Mouse (Mus musculus) embryonic facial prominence, embryonic 12.5 days (tissue): ENCODE results near the gene Ankrd13a. TPM values are rescaled to one million over a fixed set of nuclear protein-coding genes. Genes with fewer than 3 reads are reported as not detected.

Experiments
- ATAC-seq: fragments of 200-750 bp; cut with Nextera tagmentation; 2 replicates; pipeline ENCODE4 v1.8.0; 2017; ENCODE audit not compliant: insufficient number of reproducible peaks, insufficient read depth, low FRiP score, low TSS enrichment
- H3K27ac ChIP-seq: fragments of 300-500 bp; sonication (generic); 2 replicates; pipeline ENCODE4 v1.5.1; 2016; ENCODE audit warnings: mild to moderate bottlenecking
- H3K27me3 ChIP-seq: fragments of 300-500 bp; sonication (generic); 2 replicates; pipeline ENCODE4 v1.6.1; 2016; ENCODE audit warnings: mild to moderate bottlenecking, moderate library complexity
- H3K36me3 ChIP-seq: fragments of 300-500 bp; sonication (generic); 2 replicates; pipeline ENCODE4 v1.6.1; 2016; ENCODE audit warnings: mild to moderate bottlenecking
- H3K4me1 ChIP-seq: fragments of 300-500 bp; sonication (generic); 2 replicates; pipeline ENCODE4 v1.6.1; 2016
- H3K4me2 ChIP-seq: fragments of 300-500 bp; sonication (generic); replicated peaks from 2 replicates; pipeline ENCODE4 v1.6.1; 2016; ENCODE audit warnings: mild to moderate bottlenecking, moderate library complexity
- H3K4me3 ChIP-seq: fragments of 300-500 bp; sonication (generic); 2 replicates; pipeline ENCODE4 v1.5.1; 2016; ENCODE audit warnings: mild to moderate bottlenecking
- H3K9ac ChIP-seq: fragments of 300-500 bp; sonication (generic); 2 replicates; pipeline ENCODE4 v1.6.1; 2016; ENCODE audit warnings: mild to moderate bottlenecking, moderate library complexity
- H3K9me3 ChIP-seq: fragments of 300-500 bp; sonication (generic); 2 replicates; pipeline ENCODE4 v1.6.1; 2016; ENCODE audit warnings: mild to moderate bottlenecking, moderate library complexity
- WGBS: fragments of 180-500 bp; shearing (Covaris S2); methylation state at CpG from one replicate; pipeline ENCODE4 v1.1.7; 2016; 5-methylcytosine and 5-hydroxymethylcytosine counted together
- polyA plus RNA-seq: library from polyadenylated mRNA; unstranded; fragments of >200 nt; fragmentation: Nextera tagmentation; extraction: Ambion mirVana; gene quantifications from 2 replicates; pipeline ENCODE4 v1.2.1, GENCODE M21; 2016

Gene Ankrd13a
- polyA plus RNA-seq, 1 experiment from 2014 or later, result 63.9 TPM

DNA sequence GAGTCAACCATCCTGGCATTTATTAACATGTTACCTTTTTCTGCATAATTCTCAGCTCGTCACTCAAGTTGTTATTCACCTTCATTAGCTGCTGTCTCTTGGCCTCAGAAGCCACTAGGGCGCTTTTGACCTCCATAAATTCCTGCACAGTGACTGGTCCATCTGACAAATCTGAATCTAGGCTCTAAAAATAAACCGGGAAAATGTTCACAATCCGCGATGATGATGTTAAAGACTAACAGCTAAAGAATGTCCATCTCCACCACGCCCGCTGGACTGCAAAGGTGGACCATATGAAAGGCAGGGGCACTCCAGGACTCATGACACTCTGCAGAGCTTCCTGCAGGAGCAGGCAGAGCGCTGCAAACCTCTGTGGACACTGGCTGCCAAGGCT lies 30.8 kb upstream of the Ankrd13a start:
- Histone ChIP-seq H3K4me1 (peaks cover 6% of the 10 kb centered on the region; the same call in 1 of the 2 replicates), H3K27me3 (no peaks in the 10 kb centered on the region), H3K27ac (no peak overlapping the region), H3K4me3 (no peak overlapping the region), H3K36me3 (peaks cover 68% of the 10 kb centered on the region), H3K9me3 (no peaks in the 10 kb centered on the region), H3K4me2 (no peak overlapping the region), H3K9ac (no peak overlapping the region)
- 95% methylated on average over 8 of the region's 8 CpGs for WGBS
- ATAC-seq, result no peak

DNA sequence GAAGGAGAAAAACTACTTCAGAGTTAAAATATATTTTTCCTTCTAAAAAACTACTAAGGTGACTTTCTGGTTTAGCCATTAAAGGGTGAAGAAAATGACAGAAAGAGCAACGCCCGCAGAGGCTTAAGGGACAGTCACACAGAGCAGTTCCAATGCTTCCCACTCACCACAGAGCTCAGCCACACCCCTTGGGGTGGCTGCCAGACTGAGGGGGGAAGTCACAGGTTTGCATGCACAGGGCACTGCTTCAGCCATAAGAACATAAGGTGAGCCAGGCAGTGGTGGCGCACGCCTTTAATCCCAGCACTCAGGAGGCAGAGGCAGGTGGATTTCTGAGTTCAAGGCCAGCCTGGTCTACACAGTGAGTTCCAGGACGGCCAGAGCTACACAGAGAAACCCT lies 28.9 kb upstream of the Ankrd13a start:
- WGBS, result 87% methylated on average over 5 of the region's 5 CpGs
- H3K9ac ChIP-seq, result no peak overlapping the region
- no peak overlapping the region for H3K4me2 ChIP-seq
- no peak overlapping the region for H3K4me3 ChIP-seq
- no peaks in the 10 kb centered on the region for H3K9me3 ChIP-seq
- H3K4me1 ChIP-seq, result no peaks in the 10 kb centered on the region
- no peak overlapping the region for H3K27ac ChIP-seq
- H3K27me3 ChIP-seq, result no peaks in the 10 kb centered on the region
- ATAC-seq, result no peak
- peaks cover 71% of the 10 kb centered on the region for H3K36me3 ChIP-seq

DNA sequence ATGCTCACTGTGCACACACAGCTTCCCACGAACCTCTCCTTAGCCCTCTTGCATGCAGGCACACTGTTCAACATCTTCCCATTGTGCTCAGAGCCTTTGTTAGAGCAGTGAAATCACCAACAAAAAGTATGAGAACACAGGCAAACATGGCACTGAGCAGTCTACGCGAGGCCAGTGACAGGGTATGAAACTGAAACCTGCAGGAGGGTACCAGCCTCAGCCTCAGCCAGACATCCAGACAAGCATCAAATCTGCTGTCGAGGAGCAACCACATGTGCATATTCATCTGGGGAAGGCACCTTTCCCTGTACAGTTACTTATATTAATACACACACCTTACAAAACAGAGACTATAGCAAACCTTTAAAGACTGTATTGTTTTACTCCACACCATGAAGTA lies 27.6 kb upstream of the Ankrd13a start:
- H3K27me3 ChIP-seq, result no peaks in the 10 kb centered on the region
- WGBS, result 82% methylated on average over 4 of the region's 4 CpGs
- no peaks in the 10 kb centered on the region for H3K9me3 ChIP-seq
- no peaks in the 10 kb centered on the region for H3K4me1 ChIP-seq
- H3K9ac ChIP-seq, result no peak overlapping the region
- ATAC-seq, result no peak
- H3K27ac ChIP-seq, result no peak overlapping the region
- H3K4me2 ChIP-seq, result no peak overlapping the region
- H3K4me3 ChIP-seq, result no peak overlapping the region
- peaks cover 71% of the 10 kb centered on the region for H3K36me3 ChIP-seq

DNA sequence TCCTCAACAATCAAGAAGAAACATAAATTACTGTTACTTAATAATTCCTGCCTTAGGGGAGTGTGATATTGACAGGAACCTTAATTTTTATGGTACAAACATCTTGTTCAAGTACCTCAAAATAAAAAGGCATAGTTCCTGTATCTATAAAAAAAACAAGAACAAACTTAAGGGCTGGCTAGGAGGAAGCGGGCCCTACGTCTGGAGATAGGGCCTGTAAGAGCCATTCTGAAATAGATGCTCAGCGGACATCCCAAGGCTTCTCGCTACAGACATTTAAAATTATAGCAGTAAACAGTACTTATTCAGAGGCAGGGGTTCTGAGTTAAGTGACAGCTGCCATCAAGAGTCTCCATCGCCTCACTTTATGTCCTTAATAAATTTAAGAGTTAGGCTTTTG lies 27.0 kb upstream of the Ankrd13a start:
- H3K36me3 ChIP-seq, result peaks cover 71% of the 10 kb centered on the region

DNA sequence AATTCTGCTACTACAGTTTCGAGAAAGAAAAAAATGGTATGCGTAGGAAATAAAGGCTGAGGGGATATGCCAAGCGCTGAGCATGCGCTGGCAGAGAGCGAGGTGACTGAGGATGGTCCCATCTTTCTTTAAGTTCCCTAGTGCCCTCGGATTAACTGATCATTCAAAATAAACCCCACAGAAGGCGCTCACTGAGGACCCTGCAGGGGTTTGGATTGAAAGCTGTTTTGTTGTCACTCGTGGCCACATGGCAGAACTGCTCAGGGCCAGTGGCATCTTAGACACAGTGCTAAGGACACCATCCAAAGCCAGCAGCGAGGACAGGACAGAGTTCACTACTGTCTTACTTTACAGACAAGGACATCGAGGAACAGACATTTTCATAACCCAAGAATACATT lies 24.2 kb upstream of the Ankrd13a start:
- Histone ChIP-seq H3K27me3 (no peaks in the 10 kb centered on the region), H3K4me1 (no peaks in the 10 kb centered on the region), H3K9ac (no peak overlapping the region), H3K36me3 (peaks cover 68% of the 10 kb centered on the region), H3K4me3 (no peak overlapping the region), H3K4me2 (no peak overlapping the region), H3K9me3 (no peaks in the 10 kb centered on the region), H3K27ac (no peak overlapping the region)
- WGBS, result 85% methylated on average over 10 of the region's 10 CpGs
- no peak for ATAC-seq

More for the DNA sequence above, 27.0 kb upstream of the Ankrd13a start:
- WGBS, result 96% methylated on average over 5 of the region's 5 CpGs
- no peak for ATAC-seq
- H3K4me3 ChIP-seq, result no peak overlapping the region
- H3K4me1 ChIP-seq, result no peaks in the 10 kb centered on the region
- no peak overlapping the region for H3K9ac ChIP-seq
- H3K4me2 ChIP-seq, result no peak overlapping the region
- H3K9me3 ChIP-seq, result no peaks in the 10 kb centered on the region
- H3K27ac ChIP-seq, result no peak overlapping the region
- no peaks in the 10 kb centered on the region for H3K27me3 ChIP-seq

DNA sequence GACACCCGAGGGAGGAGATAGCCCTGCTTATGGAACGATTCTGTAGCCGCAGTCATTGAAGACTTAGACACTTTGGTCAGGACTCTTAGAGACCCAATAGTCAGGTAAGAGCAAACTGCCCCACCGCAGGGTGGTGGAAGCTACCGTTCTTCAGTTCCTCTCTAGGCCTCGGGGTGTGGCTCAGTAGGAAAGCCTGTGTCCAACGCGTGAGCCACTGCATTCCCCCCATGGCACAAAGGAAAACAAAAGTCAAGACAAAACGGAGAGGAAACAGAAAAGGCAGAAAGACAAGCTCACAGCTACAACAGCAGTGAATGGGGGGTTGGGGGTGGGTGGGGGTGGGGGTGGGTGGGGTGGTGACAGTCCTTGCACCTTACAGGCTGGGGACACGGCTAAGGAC lies 22.1 kb upstream of the Ankrd13a start:
- no peak for ATAC-seq
- H3K9ac ChIP-seq, result no peak overlapping the region
- H3K9me3 ChIP-seq, result no peaks in the 10 kb centered on the region
- WGBS, result 92% methylated on average over 10 of the region's 10 CpGs
- no peaks in the 10 kb centered on the region for H3K27me3 ChIP-seq
- H3K4me1 ChIP-seq, result no peaks in the 10 kb centered on the region
- H3K27ac ChIP-seq, result no peak overlapping the region
- H3K4me2 ChIP-seq, result no peak overlapping the region
- peaks cover 73% of the 10 kb centered on the region for H3K36me3 ChIP-seq
- H3K4me3 ChIP-seq, result no peak overlapping the region

DNA sequence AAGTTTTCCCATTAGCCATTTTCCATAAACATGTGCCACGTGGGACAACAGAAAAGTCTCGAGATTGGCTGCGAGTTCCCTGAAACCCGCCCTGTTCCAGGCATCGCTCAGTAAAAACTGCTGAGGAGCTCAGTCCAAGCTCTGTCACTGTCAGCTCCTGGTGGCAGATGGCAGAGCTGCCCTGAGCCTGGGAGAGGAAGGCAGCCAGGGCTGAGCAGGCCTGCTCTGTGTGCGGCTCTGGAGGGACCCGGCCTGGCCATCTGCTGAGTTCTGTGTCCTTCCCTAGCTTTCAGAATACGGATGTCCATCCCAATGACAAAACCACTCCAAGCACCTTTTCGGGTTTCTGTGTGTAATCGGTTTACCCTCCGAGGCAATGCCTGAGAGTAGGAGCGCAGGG lies 21.1 kb upstream of the Ankrd13a start:
- no peaks in the 10 kb centered on the region for H3K9me3 ChIP-seq
- no peaks in the 10 kb centered on the region for H3K27me3 ChIP-seq
- 88% methylated on average over 12 of the region's 12 CpGs for WGBS
- H3K4me1 ChIP-seq, result no peaks in the 10 kb centered on the region
- peaks cover 67% of the 10 kb centered on the region for H3K36me3 ChIP-seq
- ATAC-seq, result no peak
- no peak overlapping the region for H3K4me2 ChIP-seq
- H3K9ac ChIP-seq, result no peak overlapping the region
- no peak overlapping the region for H3K4me3 ChIP-seq
- no peak overlapping the region for H3K27ac ChIP-seq

DNA sequence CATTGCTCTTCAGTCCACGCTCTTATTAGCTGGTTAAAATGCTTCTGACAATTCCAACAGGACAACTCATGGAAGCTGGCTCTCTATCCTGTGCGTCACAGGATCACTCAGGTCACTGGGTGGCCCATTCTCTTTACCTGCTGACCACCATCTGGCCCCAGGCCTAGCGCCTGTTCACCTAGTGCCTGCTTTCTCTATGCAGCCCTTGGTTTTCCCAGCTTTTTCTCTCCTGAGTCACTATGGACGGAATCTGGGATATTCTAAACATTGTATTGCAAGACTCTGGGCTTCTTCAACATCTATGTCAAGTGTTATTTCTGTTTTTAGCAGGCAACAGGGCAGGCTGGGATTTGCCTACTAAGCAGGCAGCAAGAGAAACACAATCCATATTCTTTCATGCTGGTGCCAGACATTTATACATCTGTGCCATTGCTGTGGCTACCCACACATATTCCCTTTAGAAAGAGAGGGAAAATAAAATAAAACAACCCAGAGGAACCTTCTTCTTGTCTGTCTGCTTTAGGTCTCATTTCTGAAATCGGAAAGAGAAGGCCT lies 14.9 kb upstream of the Ankrd13a start:
- ATAC-seq, result no peak
- Histone ChIP-seq H3K4me3 (no peak overlapping the region), H3K36me3 (peaks cover 57% of the 10 kb centered on the region), H3K9ac (no peak overlapping the region), H3K27me3 (no peaks in the 10 kb centered on the region), H3K4me2 (no peak overlapping the region), H3K27ac (no peak overlapping the region), H3K9me3 (no peaks in the 10 kb centered on the region), H3K4me1 (no peaks in the 10 kb centered on the region)
- WGBS, result 92% methylated on average over 5 of the region's 5 CpGs

DNA sequence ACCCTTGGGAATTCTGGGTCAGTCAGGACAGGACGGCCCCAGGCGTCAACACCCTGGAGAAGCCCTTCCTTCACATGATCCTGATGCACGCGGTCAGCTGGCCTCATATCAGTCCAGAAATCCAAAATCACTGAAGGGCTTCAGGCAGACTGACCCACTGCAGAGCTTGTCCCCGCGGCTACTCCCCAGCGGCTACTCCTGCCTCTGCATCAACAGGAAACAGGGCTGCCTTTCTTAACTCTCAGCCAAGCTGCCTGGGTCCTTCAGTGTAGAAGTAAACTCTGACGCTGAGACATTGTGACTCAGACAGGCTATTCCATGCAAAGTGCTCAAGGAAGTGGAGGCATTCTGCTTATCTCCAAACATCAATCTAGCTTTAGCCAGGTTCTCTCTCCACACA lies 12.5 kb upstream of the Ankrd13a start:
- Histone ChIP-seq H3K9ac (no peak overlapping the region), H3K36me3 (peaks cover 61% of the 10 kb centered on the region), H3K4me3 (no peak overlapping the region), H3K9me3 (no peaks in the 10 kb centered on the region), H3K4me1 (no peaks in the 10 kb centered on the region), H3K27me3 (no peaks in the 10 kb centered on the region), H3K4me2 (no peak overlapping the region), H3K27ac (no peak overlapping the region)
- WGBS, result 79% methylated on average over 8 of the region's 8 CpGs
- no peak for ATAC-seq

DNA sequence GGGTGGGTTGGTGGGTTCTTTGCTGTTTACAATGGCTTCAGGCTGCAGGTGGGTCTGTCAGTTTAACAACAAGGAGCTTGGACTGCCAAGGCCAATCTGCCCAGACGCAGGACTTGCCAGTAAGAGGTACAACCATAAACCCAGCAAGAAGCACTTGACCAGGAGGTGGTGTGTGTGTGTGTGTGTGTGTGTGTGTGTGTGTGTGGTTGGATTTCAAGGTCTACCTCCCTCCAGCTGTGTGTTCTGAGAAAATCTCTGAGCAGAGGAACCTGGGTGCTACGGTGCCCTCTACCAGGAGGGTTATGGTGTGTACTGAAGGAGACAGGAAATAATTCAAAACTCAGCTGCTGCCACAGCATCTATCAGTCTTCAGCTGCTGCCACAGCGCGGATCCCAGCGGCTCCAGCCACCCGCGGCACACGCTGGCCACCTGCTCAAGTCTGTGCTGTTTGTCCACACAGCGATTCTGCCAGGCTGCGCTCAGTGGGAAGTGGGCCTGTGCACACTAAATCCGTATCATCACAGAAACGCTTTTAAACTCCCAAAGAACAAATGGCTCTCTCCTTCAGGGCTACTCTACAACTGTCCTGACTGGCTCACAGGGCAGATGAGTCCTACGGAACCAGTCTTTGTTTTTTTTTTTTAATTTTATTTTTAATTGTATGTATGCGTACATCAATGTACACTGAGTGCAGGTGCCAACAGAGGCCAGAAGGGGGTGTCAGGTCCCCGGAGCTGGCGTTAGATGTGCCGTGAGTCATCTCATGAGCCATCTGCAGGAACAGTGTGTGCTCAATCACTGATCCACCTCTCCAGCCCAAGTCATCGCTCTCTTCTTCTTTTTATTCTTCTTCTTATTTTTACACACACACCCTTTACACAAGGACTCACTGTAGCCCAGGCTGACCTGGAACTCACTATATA lies 9.4 kb upstream of the Ankrd13a start:
- Histone ChIP-seq H3K27me3 (no peaks in the 10 kb centered on the region), H3K36me3 (peaks cover 54% of the 10 kb centered on the region)
- 91% methylated on average over 18 of the region's 18 CpGs for WGBS

DNA sequence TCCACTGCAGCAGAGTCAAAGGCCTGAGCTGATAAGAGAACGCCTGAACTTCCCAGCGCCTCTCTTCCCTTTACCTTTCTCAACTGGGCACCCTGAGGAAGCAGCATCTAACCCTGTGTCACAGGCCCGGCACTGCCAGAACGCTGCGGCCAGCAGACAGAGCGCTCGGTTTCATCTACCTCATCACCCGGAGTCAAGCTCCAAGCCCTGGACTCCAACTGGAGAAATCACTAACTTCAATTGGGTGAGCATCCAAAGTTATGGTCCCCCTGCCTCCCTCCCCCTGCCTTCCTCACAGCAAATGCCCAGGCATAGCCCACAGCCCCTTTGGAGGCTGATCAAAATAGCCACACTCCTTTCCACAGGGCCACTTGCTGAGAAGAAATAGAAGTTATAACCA lies 7.8 kb upstream of the Ankrd13a start:
- Histone ChIP-seq H3K4me3 (no peak overlapping the region), H3K4me2 (no peak overlapping the region), H3K9me3 (no peaks in the 10 kb centered on the region), H3K27ac (no peak overlapping the region), H3K4me1 (peaks cover 2% of the 10 kb centered on the region; the same call in 1 of the 2 replicates), H3K36me3 (peaks cover 43% of the 10 kb centered on the region), H3K9ac (no peak overlapping the region), H3K27me3 (no peaks in the 10 kb centered on the region)
- 95% methylated on average over 8 of the region's 8 CpGs for WGBS
- no peak for ATAC-seq

More for the DNA sequence above, 9.4 kb upstream of the Ankrd13a start:
- H3K4me2 ChIP-seq, result no peak overlapping the region
- no peak for ATAC-seq
- no peak overlapping the region for H3K27ac ChIP-seq
- H3K9ac ChIP-seq, result no peak overlapping the region
- H3K4me3 ChIP-seq, result no peak overlapping the region
- no peaks in the 10 kb centered on the region for H3K9me3 ChIP-seq
- no peaks in the 10 kb centered on the region for H3K4me1 ChIP-seq

DNA sequence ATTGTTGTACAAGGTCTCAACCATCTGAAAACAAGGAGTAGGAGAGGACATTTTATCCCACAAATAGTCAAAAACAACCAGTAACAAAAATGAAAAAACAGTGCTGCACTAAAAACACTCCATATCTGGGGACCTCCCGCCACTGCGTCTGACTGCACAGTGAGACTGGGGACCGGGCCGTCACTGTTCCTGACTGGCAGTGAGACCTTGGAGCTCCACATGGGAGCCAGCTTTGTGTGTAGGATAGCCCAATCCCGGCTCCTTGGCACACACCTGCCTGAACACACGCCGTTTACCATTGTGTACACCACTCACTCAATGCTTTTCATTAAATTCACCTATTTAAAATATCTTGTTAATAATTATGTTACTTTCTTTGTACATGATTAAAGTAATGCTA lies 7.3 kb upstream of the Ankrd13a start:
- no peaks in the 10 kb centered on the region for H3K27me3 ChIP-seq
- no peak overlapping the region for H3K4me3 ChIP-seq
- H3K9me3 ChIP-seq, result no peaks in the 10 kb centered on the region
- H3K4me2 ChIP-seq, result no peak overlapping the region
- H3K4me1 ChIP-seq, result peaks cover 7% of the 10 kb centered on the region
- WGBS, result 84% methylated on average over 7 of the region's 7 CpGs
- no peak for ATAC-seq
- peaks cover 41% of the 10 kb centered on the region for H3K36me3 ChIP-seq
- H3K9ac ChIP-seq, result no peak overlapping the region
- H3K27ac ChIP-seq, result no peak overlapping the region
